Mouse (Mus musculus): ENCODE results near the gene Ptger1. TPM values are rescaled to one million over a fixed set of nuclear protein-coding genes. Genes with fewer than 3 reads are reported as not detected.

The Ptger1 gene
- polyA plus RNA-seq, 1 experiment: 2.9 TPM

GRCm38 (mm10) chr8:83719693-83720092, 53.2 kb downstream of the Ptger1 start:
- 84% methylated on average over 2 of the region's 2 CpGs for WGBS
- Histone ChIP-seq H3K36me3 (ENCODE audit: control insufficient read depth, insufficient read depth, low read length) (peaks cover 53% of the 10 kb centered on the region), H3K27ac (ENCODE audit: insufficient read depth, low read depth, low read length) (no peak overlapping the region)

GRCm38 (mm10) chr8:83721405-83722025, 55.0 kb downstream of the Ptger1 start:
- Histone ChIP-seq H3K36me3 (ENCODE audit: control insufficient read depth, insufficient read depth, low read length) (peaks cover 65% of the 10 kb centered on the region), H3K27ac (ENCODE audit: insufficient read depth, low read depth, low read length) (no peak overlapping the region), H3K4me1 (ENCODE audit: control insufficient read depth, insufficient read depth, insufficient read length, low read length) (peaks cover 4% of the 10 kb centered on the region; the same call in 1 of the 2 replicates), H3K4me3 (ENCODE audit: low read depth, low read length) (no peak overlapping the region), H3K27me3 (ENCODE audit: control insufficient read depth, insufficient read depth, low read length) (no peaks in the 10 kb centered on the region)
- TF ChIP-seq CTCF (IDR thresholded peaks at IDR 0.05; ENCODE audit: extremely low read depth, insufficient read length, insufficient replicate concordance, low read depth, low read length): no peak
- TF ChIP-seq POLR2A (IDR thresholded peaks at IDR 0.05; ENCODE audit: low read depth, low read length): no peak
- 78% methylated on average over 25 of the region's 25 CpGs for WGBS

More at GRCm38 (mm10) chr8:83719693-83720092, 53.2 kb downstream of the Ptger1 start:
- H3K27me3 ChIP-seq (ENCODE audit: control insufficient read depth, insufficient read depth, low read length): no peaks in the 10 kb centered on the region
- peaks cover 5% of the 10 kb centered on the region; the same call in 1 of the 2 replicates for H3K4me1 ChIP-seq (ENCODE audit: control insufficient read depth, insufficient read depth, insufficient read length, low read length)
- no peak for TF ChIP-seq POLR2A (IDR thresholded peaks at IDR 0.05; ENCODE audit: low read depth, low read length)
- no peak for TF ChIP-seq CTCF (IDR thresholded peaks at IDR 0.05; ENCODE audit: extremely low read depth, insufficient read length, insufficient replicate concordance, low read depth, low read length)
- H3K4me3 ChIP-seq (ENCODE audit: low read depth, low read length): no peak overlapping the region

Other genes with a start within 250 kb of the Ptger1 start
- 0.35 and 0.76 TPM in 2 replicates for gene Scoc, start 208.3 kb upstream of the Ptger1 start, polyA plus RNA-seq (2012; rRNA removed)
- not detected in 2 replicates for gene Olfr370, start 130.9 kb upstream of the Ptger1 start, polyA plus RNA-seq (2012; rRNA removed)
- gene Ndufb7, start 100.0 kb upstream of the Ptger1 start, polyA plus RNA-seq (2012; rRNA removed): 531 and 683 TPM in 2 replicates
- 184 and 322 TPM in 2 replicates for gene Tecr, start 58.7 kb upstream of the Ptger1 start, polyA plus RNA-seq (2012; rRNA removed)
- 21.1 and 34.0 TPM in 2 replicates for gene Dnajb1, start 58.5 kb upstream of the Ptger1 start, polyA plus RNA-seq (2012; rRNA removed)
- gene Gipc1, start 14.0 kb upstream of the Ptger1 start, polyA plus RNA-seq (2012; rRNA removed): 23.4 and 35.5 TPM in 2 replicates
- 59.5 and 117 TPM in 2 replicates for gene Pkn1, start 32.5 kb downstream of the Ptger1 start, polyA plus RNA-seq (2012; rRNA removed)
- gene Ddx39, start 48.5 kb downstream of the Ptger1 start, polyA plus RNA-seq (2012; rRNA removed): 26.5 and 39.2 TPM in 2 replicates
- gene Adgre5, start 74.6 kb downstream of the Ptger1 start, polyA plus RNA-seq (2012; rRNA removed): 23.7 and 43.2 TPM in 2 replicates
- 16.0 and 19.1 TPM in 2 replicates for gene Adgrl1, start 233.4 kb downstream of the Ptger1 start, polyA plus RNA-seq (2012; rRNA removed)